Mouse (Mus musculus): ENCODE measurements at regions not wholly inside any gene's neighbourhood (a gene's known extent, or its start where the extent isn't known, plus 50 kb on each side); places are given as distances from the start of the nearest gene placed in this dataset.

- DNase-seq (ENCODE audit: low spot score in 2 of 2): peak; percentile 39 to 55
These were observed 145.0 kb downstream of the Spata18 start for GRCm38 (mm10) chr5:73796201-73796600.

DNA sequence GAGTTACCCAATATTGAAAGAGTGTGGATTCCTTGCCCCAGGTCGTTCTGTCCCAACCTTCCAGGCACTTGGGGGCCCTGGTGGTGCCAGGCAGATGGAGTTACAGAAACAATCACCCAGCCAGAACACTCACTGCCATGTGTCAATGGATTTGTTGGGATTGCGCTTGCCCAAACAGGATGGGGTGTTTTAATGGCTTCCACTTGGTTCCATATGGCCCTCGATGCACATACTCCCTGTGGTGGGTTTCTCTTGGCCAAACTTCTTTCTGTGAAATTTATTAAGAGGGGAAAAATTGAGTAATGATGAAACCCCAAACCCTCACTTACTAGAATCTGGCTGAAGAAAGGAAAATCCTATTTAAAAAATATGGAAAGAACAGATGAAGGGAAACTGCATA lies 146.8 kb downstream of the Spata18 start:
- no peak for DNase-seq (ENCODE audit: low spot score in 2 of 2)

- DNase-seq (ENCODE audit: low spot score in 2 of 2): no peak
These were observed 152.3 kb downstream of the Spata18 start for GRCm38 (mm10) chr5:73803431-73803830.

DNA sequence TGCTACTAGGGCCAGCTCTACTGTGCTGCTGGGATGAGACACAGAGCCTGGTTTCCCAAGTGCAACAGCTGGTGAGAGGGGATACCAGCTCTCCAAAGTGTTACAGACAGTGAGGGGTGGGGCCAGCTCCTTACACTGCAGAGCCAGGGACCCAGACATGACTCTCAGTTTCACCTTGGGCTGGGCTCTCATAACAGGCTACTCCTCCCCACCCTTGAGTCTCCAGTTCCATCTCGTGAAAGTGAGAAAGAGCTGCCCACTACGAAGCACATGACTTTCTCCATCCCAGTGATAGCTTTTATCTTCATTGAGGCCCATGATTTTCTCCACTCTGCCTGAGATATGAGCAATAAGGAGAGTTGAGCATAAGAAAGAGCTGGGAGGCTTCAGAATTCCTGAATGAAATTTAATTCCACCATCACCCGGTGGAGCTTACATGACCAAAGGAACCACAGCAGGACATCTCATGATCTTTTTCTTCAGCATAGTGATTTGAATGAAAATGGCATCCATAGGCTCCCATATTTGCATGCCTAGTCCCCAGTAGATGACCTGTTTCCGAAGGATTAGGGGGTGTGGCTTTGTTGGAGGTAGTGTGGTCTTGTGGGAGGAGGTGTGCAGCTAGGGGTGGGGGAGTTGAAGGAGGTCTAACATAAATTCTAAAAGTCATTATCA lies 153.5 kb downstream of the Spata18 start:
- no peak for DNase-seq (ENCODE audit: low spot score in 2 of 2)

GRCm38 (mm10) chr5:73810660-73811059 lies 159.5 kb downstream of the Spata18 start:
- no peak for DNase-seq (ENCODE audit: low spot score in 2 of 2)

- DNase-seq (ENCODE audit: low spot score in 2 of 2): no peak
These were observed 159.9 kb downstream of the Spata18 start for GRCm38 (mm10) chr5:73811094-73811521.

GRCm38 (mm10) chr5:73815752-73816151 lies 164.6 kb downstream of the Spata18 start:
- DNase-seq (ENCODE audit: low spot score in 2 of 2): no peak

- no peak for DNase-seq (ENCODE audit: low spot score in 2 of 2)
These were observed 166.0 kb downstream of the Spata18 start for GRCm38 (mm10) chr5:73817180-73817579.

DNA sequence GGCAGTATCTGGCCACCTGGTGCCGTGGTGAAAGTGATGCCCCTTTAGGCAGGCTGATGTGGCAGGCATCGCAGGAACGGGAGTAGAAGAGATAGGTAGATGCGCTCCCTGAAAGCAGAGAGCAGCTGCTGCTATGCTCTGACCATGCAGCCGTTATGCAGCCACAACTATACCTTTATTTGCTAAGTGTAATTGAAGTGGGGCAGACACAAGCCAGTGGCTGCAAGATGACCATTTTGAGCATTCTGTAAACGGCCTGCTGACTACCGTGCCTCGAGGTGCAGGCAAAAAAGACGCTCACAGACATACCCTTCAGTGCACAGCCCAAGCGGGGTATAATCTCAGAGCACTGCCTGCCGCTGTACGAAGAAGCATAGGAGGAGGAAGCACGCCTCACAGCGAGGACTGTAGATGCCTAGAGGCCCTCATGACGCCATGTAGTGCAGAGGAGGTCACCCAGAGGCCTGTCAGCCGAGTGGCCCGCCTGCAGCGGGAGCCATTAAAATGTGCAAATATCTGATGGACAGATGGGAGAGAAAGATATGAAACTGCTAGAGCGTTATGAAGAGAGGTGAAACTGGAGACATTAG lies 170.9 kb downstream of the Spata18 start:
- no peak for DNase-seq (ENCODE audit: low spot score in 2 of 2)

GRCm38 (mm10) chr5:73823421-73823820 lies 172.2 kb downstream of the Spata18 start:
- DNase-seq (ENCODE audit: low spot score in 2 of 2): no peak

DNA sequence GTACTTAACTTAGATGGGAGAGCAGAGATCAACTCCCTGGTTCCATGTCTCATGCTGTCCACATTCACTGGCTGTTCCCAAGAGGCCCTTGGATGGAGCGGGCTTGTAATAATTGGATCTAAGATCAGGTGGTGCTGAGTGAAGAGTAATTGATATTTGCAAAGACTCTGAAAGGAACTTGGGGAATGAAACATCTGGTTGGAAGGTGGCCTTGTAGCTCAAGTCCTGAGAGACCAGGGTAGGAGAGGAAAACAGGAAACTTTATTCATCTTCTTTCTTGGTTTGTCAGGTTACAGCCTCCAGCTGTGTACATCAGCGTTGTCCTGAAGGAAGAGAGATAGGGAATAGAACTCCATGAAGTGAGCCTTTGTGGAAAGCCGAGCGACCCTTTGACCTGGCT lies 175.8 kb downstream of the Spata18 start:
- DNase-seq (ENCODE audit: low spot score in 2 of 2): no peak

DNA sequence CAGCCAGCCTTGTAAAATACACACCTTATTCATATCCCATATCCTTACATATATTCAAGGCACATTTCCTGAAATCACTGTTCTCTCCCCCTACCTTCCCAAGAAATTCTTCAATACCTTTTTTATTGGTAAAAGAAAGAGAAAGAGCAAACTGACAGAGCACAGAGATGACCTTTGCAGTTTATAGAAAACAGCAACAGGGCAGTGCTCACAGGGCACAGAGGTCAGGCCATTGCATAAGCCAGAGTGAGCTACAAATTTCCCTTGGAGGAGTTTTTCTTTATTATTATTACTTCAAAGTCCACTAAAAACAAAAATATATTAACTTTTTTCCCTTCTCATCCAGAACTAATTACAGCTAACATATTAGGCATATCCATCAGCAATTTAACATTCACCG lies 182.5 kb downstream of the Spata18 start:
- DNase-seq (ENCODE audit: low spot score in 2 of 2): no peak

DNA sequence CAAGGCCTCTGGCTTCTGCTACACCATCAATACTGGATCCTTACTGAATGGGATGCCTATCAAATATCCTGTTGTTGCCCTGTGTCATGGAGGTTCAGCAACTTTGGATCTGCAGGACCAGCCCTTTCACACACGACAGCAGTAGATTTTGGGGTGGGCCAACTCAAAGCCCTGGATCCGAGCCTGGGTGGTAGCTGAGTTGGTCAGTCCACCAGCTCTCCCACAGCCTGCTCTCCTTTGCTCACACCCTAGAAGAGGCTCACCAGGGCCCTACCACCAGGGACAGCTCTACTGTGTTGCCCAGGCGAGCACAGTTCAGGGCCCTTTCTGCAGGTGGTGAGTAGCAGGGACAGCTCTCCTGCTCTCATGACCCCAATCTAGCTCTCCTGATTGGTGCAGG lies 192.6 kb downstream of the Spata18 start:
- no peak for DNase-seq (ENCODE audit: low spot score in 2 of 2)

DNA sequence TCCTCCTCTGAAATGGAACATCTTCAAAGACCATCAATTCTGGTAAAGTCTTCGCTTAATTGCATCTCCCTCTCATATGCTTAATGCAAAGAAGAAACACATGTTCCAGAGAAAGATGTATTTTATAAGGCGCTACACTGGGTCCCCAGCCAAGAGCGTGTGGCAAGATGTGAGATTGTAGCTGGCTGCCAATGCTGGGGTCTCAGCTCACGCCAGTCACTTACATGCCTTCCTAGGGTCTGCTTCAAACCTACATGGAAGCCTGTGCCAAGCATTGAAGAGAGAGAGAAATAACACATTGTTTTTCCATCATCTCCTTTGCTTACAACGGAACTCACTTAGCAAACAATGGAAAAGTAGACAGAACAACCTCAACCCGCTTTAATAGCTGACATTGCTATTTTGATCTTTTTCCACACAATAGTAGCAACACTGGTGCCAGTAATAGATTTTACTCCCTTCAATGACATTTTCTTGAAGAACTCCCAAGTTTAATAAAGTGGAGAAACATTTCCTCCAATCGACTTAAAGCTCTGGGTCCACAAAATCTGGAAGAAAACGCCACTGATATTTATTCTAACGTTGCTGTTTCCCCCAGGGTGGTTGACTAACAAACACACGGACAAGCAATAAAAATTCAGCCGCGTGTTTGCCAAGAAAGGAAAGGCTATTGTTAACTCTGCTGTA lies 195.1 kb downstream of the Spata18 start:
- DNase-seq (ENCODE audit: low spot score in 2 of 2): no peak

GRCm38 (mm10) chr5:73846783-73847151 lies 195.6 kb downstream of the Spata18 start:
- no peak for DNase-seq (ENCODE audit: low spot score in 2 of 2)

DNA sequence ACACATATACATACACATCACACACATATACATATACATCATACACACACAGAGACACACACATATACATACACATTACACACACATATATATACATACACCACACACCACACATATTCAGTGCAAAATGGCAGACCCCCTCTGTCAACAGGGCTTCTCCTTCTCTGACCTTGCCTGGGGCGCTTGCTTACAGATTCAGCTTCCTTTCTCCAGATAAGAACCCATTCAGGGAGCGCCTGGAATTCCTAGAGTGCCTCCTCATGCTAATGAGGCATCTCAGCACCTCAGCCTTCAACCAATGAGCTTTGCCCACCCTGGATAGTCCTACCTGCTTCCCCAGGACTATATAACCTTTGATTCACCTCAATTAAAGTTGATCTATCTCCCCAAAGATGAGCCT lies 200.3 kb downstream of the Spata18 start:
- no peak for DNase-seq (ENCODE audit: low spot score in 2 of 2)

GRCm38 (mm10) chr5:73854025-73854773 lies 203.0 kb downstream of the Spata18 start:
- DNase-seq (ENCODE audit: low spot score in 2 of 2): peak; percentile 88 to 91

GRCm38 (mm10) chr5:73854774-73855371 lies 203.7 kb downstream of the Spata18 start:
- DNase-seq (ENCODE audit: low spot score in 2 of 2): no peak

GRCm38 (mm10) chr5:73859320-73859719 lies 208.1 kb downstream of the Spata18 start:
- DNase-seq (ENCODE audit: low spot score in 2 of 2): no peak

- DNase-seq (ENCODE audit: low spot score in 2 of 2): peak; percentile 74 to 81
These were observed 204.0 kb downstream of the Usp46 start for GRCm38 (mm10) chr5:73864138-73864761.

DNA sequence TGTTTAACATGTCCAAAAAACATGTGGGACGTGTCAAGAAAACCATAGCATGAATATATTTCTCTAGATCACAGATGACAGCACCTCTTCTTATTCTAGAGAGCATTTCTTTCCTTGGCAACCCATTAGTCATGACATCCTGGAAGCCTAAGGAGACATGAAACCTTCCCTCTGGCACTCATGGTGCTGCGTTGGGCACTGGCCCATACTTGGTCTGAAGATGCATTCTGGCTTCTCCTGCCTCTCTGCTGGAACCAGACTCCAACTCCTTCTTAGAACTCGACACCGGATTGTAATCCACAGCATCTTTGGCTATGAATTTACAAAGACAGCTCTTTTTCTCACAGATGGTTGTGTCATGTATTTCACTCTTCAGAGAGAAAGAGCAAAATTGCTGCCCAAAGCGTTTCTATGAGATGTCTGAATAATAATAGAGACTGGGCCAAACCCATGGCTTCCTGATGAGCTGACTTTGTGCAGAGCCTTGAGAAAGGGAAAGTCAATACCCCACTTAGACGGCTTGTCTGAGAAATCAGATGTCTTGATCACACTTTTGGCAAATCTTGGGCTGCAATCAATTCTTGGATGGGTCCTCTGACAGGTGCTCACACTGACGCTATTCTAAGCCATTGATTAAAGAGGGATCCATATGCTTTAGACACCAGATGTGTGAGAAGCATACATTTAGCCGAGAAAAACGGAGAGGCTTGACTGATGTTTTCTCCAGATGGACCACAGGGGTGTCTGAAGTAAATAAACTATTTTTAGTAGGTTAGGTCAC lies 195.4 kb downstream of the Usp46 start:
- peak; percentile 50 to 64 for DNase-seq (ENCODE audit: low spot score in 2 of 2)

All from right cerebral cortex, postnatal 10 days (tissue).